Mouse (Mus musculus) limb, embryonic 12.5 days (tissue): ENCODE measurements around the gene Fkbp8. TPM values are rescaled to one million over a fixed set of nuclear protein-coding genes. Genes with fewer than 3 reads are reported as not detected.
A peak's percentile ranks its signal among the peaks of the same experiment; 100 is the strongest.

Experiments
- ATAC-seq: fragments of 200-750 bp; cut with Nextera tagmentation; 2 replicates; pipeline ENCODE4 v1.8.0; 2017; ENCODE audit warnings: low read depth, moderate TSS enrichment; ENCODE audit not compliant: insufficient number of reproducible peaks, insufficient read depth, low FRiP score, low TSS enrichment
- H3K27ac ChIP-seq: fragments of 300-500 bp; sonication (generic); 2 replicates; pipeline ENCODE4 v1.5.1; 2016; ENCODE audit warnings: mild to moderate bottlenecking, moderate library complexity
- H3K27me3 ChIP-seq: fragments of 300-500 bp; sonication (generic); 2 replicates; pipeline ENCODE4 v1.6.1; 2016; ENCODE audit warnings: mild to moderate bottlenecking, moderate library complexity
- H3K36me3 ChIP-seq: fragments of 300-500 bp; sonication (generic); 2 replicates; pipeline ENCODE4 v1.6.1; 2016; ENCODE audit warnings: mild to moderate bottlenecking, moderate library complexity
- H3K4me1 ChIP-seq: fragments of 300-500 bp; sonication (generic); replicated peaks from 2 replicates; pipeline ENCODE4 v1.6.1; 2016
- H3K4me2 ChIP-seq: fragments of 300-500 bp; sonication (generic); 2 replicates; pipeline ENCODE4 v1.6.1; 2016; ENCODE audit warnings: mild to moderate bottlenecking, moderate library complexity
- H3K4me3 ChIP-seq: fragments of 300-500 bp; sonication (generic); replicated peaks from 2 replicates; pipeline ENCODE4 v1.5.1; 2016; ENCODE audit warnings: mild to moderate bottlenecking
- H3K9ac ChIP-seq: fragments of 300-500 bp; sonication (generic); replicated peaks from 2 replicates; pipeline ENCODE4 v1.6.1; 2016; ENCODE audit warnings: mild to moderate bottlenecking, moderate library complexity
- H3K9me3 ChIP-seq: fragments of 300-500 bp; sonication (generic); 2 replicates; pipeline ENCODE4 v1.6.1; 2016; ENCODE audit warnings: mild to moderate bottlenecking, moderate library complexity
- WGBS: fragments of 180-500 bp; shearing (Covaris S2); methylation state at CpG from one replicate; pipeline ENCODE4 v1.1.7; 2016; 5-methylcytosine and 5-hydroxymethylcytosine counted together
- polyA plus RNA-seq: library from polyadenylated mRNA; unstranded; fragments of >200 nt; fragmentation: Nextera tagmentation; extraction: Ambion mirVana; gene quantifications from 2 replicates; pipeline ENCODE4 v1.2.1, GENCODE M21; 2016

The Fkbp8 gene
- polyA plus RNA-seq, 1 experiment from 2014 or later: 280 TPM

DNA sequence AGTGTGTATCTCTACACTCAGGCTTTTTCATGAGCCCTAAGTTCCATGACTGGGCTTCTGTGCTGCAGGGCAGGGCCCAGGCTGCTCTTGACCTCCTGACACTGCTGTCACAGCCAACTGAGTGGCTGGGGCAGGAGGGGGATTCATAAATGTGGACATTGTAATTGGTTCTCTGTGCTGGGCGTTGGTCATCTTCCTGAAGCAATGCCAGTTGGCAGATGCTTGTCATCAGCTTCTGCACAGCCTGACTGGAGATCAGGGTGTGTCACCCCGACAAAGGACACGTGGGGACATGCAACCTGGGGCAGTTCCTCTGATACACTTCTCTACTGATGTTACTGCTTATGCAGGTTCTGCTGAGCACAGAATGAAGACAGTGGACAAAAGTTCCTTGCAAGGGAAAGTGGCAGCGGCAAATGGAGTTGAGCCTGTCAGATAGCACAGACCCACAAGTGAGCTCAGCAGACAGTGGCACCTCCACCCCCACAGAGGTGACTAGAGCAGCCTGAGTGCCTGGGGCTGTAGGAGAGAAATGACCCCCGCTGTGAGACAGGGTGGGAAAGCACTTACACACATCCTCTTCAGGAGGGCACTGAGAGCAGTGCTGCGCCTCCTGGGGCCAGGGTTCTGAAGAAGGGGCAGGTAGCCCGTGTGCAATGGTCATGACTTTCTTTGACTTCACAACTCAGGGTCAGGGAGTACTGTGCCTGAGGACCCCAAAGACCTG is 34.4 kb downstream of the Fkbp8 start:
- H3K27ac ChIP-seq: no peak overlapping the region
- H3K9me3 ChIP-seq: no peaks in the 10 kb centered on the region
- H3K4me2 ChIP-seq: no peak overlapping the region
- WGBS: 77% methylated on average over 7 of the region's 7 CpGs
- no peaks in the 10 kb centered on the region for H3K27me3 ChIP-seq
- no peak for ATAC-seq
- H3K4me3 ChIP-seq: no peak overlapping the region
- H3K4me1 ChIP-seq: peaks cover 16% of the 10 kb centered on the region
- H3K36me3 ChIP-seq: no peaks in the 10 kb centered on the region
- H3K9ac ChIP-seq: no peak overlapping the region; the same call in 1 of the 2 replicates

GRCm38 (mm10) chr8:70562802-70563201 is 35.3 kb downstream of the Fkbp8 start:
- 87% methylated on average over 3 of the region's 3 CpGs for WGBS
- Histone ChIP-seq H3K27ac (no peak overlapping the region), H3K27me3 (no peaks in the 10 kb centered on the region), H3K4me1 (peaks cover 16% of the 10 kb centered on the region), H3K9me3 (no peaks in the 10 kb centered on the region), H3K4me3 (no peak overlapping the region), H3K36me3 (no peaks in the 10 kb centered on the region), H3K9ac (no peak overlapping the region), H3K4me2 (no peak overlapping the region)
- no peak for ATAC-seq

- Histone ChIP-seq H3K9ac (no peak overlapping the region), H3K4me3 (no peak overlapping the region), H3K27me3 (no peaks in the 10 kb centered on the region), H3K4me2 (no peak overlapping the region), H3K4me1 (peaks cover 13% of the 10 kb centered on the region), H3K9me3 (no peaks in the 10 kb centered on the region), H3K27ac (no peak overlapping the region), H3K36me3 (no peaks in the 10 kb centered on the region)
- ATAC-seq: no peak
- WGBS: 91% methylated on average over 6 of the region's 6 CpGs
Measured at GRCm38 (mm10) chr8:70563763-70564387, 36.4 kb downstream of the Fkbp8 start.

GRCm38 (mm10) chr8:70564696-70565235 is 37.2 kb downstream of the Fkbp8 start:
- Histone ChIP-seq H3K4me2 (no peak overlapping the region), H3K27ac (no peak overlapping the region)
- 73% methylated on average over 3 of the region's 3 CpGs for WGBS

GRCm38 (mm10) chr8:70565561-70565960 is 38.0 kb downstream of the Fkbp8 start:
- no peak for ATAC-seq
- Histone ChIP-seq H3K36me3 (peaks cover 3% of the 10 kb centered on the region; the same call in 1 of the 2 replicates), H3K9ac (no peak overlapping the region), H3K4me2 (no peak overlapping the region), H3K27ac (peak overlapping the region; percentile 53), H3K4me3 (no peak overlapping the region), H3K4me1 (peaks cover 13% of the 10 kb centered on the region), H3K9me3 (no peaks in the 10 kb centered on the region), H3K27me3 (no peaks in the 10 kb centered on the region)
- 66% methylated on average over 3 of the region's 3 CpGs for WGBS

More at GRCm38 (mm10) chr8:70564696-70565235, 37.2 kb downstream of the Fkbp8 start:
- peaks cover 13% of the 10 kb centered on the region for H3K4me1 ChIP-seq
- peaks cover 2% of the 10 kb centered on the region; the same call in 1 of the 2 replicates for H3K36me3 ChIP-seq
- 0 out of 2 replicates have a peak overlapping the region, but pooled peaks have one; percentile 12 for H3K9ac ChIP-seq
- no peak for ATAC-seq
- H3K9me3 ChIP-seq: no peaks in the 10 kb centered on the region
- H3K4me3 ChIP-seq: no peak overlapping the region
- H3K27me3 ChIP-seq: no peaks in the 10 kb centered on the region

- no peak overlapping the region for H3K9ac ChIP-seq
- no peak overlapping the region for H3K4me3 ChIP-seq
- no peaks in the 10 kb centered on the region for H3K27me3 ChIP-seq
- peaks cover 6% of the 10 kb centered on the region for H3K4me1 ChIP-seq
- peaks cover 25% of the 10 kb centered on the region; the same call in 1 of the 2 replicates for H3K36me3 ChIP-seq
- peak; percentile 17; the same call in 1 of the 2 replicates for ATAC-seq
- no peak overlapping the region for H3K4me2 ChIP-seq
- no peak overlapping the region for H3K27ac ChIP-seq
- no peaks in the 10 kb centered on the region for H3K9me3 ChIP-seq
Measured at GRCm38 (mm10) chr8:70570360-70570759, 42.8 kb downstream of the Fkbp8 start.

DNA sequence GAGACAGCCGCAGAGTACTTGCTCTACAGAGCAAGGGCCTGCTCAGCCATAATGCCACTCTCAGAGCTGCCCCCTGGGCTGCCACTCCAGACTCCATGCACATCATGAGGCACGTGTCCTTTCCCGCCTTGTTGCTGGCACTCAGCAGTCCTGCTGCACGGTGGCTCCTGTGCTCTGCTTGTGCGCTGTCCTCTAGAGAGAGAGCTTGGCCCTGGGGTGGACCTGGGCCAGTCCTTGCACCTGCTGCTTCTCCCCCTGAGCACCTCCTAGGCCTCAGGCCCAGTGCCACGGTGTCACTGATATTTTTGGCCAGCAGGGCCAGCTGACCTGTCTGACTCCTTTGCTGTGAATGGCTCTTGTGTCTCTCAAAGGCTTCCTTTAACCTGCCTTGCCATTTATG is 43.5 kb downstream of the Fkbp8 start:
- Histone ChIP-seq H3K9ac (no peak overlapping the region), H3K4me2 (no peak overlapping the region), H3K9me3 (no peaks in the 10 kb centered on the region), H3K36me3 (peaks cover 26% of the 10 kb centered on the region; the same call in 1 of the 2 replicates), H3K27ac (no peak overlapping the region), H3K27me3 (no peaks in the 10 kb centered on the region), H3K4me3 (no peak overlapping the region), H3K4me1 (no peaks in the 10 kb centered on the region; the same call in 1 of the 2 replicates)
- 88% methylated on average over 6 of the region's 6 CpGs for WGBS
- no peak for ATAC-seq

GRCm38 (mm10) chr8:70574302-70574701 is 46.8 kb downstream of the Fkbp8 start:
- Histone ChIP-seq H3K4me2 (no peak overlapping the region), H3K36me3 (peaks cover 52% of the 10 kb centered on the region)
- ATAC-seq: no peak

DNA sequence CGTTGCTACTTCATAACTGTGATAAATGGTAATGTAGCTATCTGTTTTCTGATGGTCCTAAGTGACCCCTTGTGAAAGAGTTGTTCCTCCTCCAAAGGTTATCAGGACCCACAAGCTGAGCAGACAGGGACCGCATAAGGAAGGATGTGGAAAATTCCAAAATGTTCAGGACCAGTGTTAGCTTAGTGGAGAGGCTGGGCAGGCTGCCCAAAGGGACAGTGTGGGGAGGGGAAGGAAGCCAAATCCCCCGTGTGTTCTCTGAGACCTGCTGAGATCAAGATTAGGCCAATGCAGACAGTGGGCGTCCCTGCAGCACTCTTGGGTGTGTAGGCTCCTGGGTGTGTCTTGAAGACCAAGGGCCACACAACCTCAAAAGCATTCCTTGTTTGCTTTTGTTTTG is 47.4 kb downstream of the Fkbp8 start:
- WGBS: 88% methylated on average over 4 of the region's 4 CpGs

More at GRCm38 (mm10) chr8:70574302-70574701, 46.8 kb downstream of the Fkbp8 start:
- H3K27me3 ChIP-seq: no peaks in the 10 kb centered on the region
- H3K9ac ChIP-seq: no peak overlapping the region
- no peaks in the 10 kb centered on the region for H3K9me3 ChIP-seq
- no peak overlapping the region for H3K4me3 ChIP-seq
- no peak overlapping the region for H3K27ac ChIP-seq
- H3K4me1 ChIP-seq: no peaks in the 10 kb centered on the region

GRCm38 (mm10) chr8:70577207-70577606 is 49.7 kb downstream of the Fkbp8 start:
- peaks cover 74% of the 10 kb centered on the region for H3K36me3 ChIP-seq
- no peak overlapping the region for H3K9ac ChIP-seq
- ATAC-seq: no peak
- no peaks in the 10 kb centered on the region for H3K9me3 ChIP-seq
- WGBS: 87% methylated on average over 3 of the region's 3 CpGs
- H3K4me3 ChIP-seq: no peak overlapping the region
- no peaks in the 10 kb centered on the region for H3K4me1 ChIP-seq
- H3K27ac ChIP-seq: no peak overlapping the region
- no peaks in the 10 kb centered on the region for H3K27me3 ChIP-seq
- no peak overlapping the region for H3K4me2 ChIP-seq

More for the DNA sequence above, 47.4 kb downstream of the Fkbp8 start:
- no peak overlapping the region for H3K4me2 ChIP-seq
- no peak overlapping the region for H3K9ac ChIP-seq
- H3K9me3 ChIP-seq: no peaks in the 10 kb centered on the region
- H3K27ac ChIP-seq: no peak overlapping the region
- ATAC-seq: no peak
- H3K4me3 ChIP-seq: no peak overlapping the region
- no peaks in the 10 kb centered on the region for H3K4me1 ChIP-seq
- H3K27me3 ChIP-seq: no peaks in the 10 kb centered on the region
- peaks cover 52% of the 10 kb centered on the region for H3K36me3 ChIP-seq
